Mouse (Mus musculus): Measurements from ENCODE around the gene Cadm2.

DNA sequence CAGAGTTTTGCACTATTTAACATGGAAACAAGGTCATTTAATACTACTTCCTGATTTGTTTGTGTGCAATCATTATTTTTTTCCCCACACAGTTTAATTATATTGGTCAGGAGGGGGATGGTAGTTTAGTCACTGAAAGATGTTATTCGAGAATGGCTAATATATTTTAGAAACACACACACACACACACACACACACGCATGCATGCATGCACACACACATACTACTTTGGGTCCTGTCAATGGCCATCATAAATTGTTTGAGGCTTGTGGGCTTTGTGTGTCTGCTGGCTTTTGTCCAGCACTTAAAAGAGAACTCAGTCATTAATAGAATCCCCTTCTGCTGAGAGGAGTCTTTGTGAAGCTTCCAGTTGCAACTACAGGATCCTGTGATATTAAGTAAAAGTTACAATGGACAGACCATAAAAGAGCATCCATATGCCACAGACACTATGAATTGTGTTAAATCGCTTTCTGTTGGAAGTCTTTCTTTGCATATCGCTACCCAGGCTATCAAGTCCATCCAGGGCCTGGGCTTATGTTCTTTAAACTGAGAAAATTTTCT lies 427.8 kb downstream of the Cadm2 start:
- TF ChIP-seq GATA1 (IDR thresholded peaks at IDR 0.05; ENCODE audit: borderline replicate concordance, low read length) (no peak), FLI1 (IDR thresholded peaks at IDR 0.05; ENCODE audit: low read length) (no peak)
